Mouse (Mus musculus) brain, embryonic 14.5 days (tissue): ENCODE results near the gene Sbpl.

Source experiments
- CTCF ChIP-seq: fragments of 200-500 bp; IDR thresholded peaks from 2 replicates; pipeline ENCODE4 v1.5.1; 2012; ENCODE audit warnings: inconsistent platforms, mild to moderate bottlenecking, moderate library complexity, borderline replicate concordance; ENCODE audit not compliant: insufficient read depth, insufficient read length; ENCODE audit errors: extremely low read depth
- POLR2A ChIP-seq: fragments of 200-500 bp; IDR thresholded peaks from 2 replicates; pipeline ENCODE4 v1.6.1; 2012; ENCODE audit warnings: mild to moderate bottlenecking, inconsistent platforms, borderline replicate concordance; ENCODE audit not compliant: poor library complexity, insufficient read depth, insufficient read length, severe bottlenecking; ENCODE audit errors: extremely low read depth

DNA sequence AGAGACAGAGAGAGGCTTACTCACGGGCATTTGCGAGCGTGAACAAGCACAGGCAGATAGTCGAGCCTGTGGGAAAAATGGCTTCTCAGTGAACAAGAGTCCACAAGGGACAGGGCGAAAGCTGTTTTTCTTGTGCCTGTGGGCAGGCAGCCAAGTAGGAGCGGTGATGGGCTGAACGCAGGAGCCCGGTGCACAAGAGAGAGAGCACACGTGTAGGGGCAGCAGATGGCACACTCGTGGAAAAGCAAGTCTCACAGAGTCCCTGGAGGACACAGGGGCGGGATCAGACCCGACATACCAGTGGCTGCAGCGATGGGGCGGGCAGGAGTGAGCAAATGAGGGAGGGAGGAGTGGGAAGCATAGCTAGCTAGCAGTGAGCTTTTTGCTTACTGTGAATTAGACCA, 30.0 kb downstream of the Sbpl start:
- TF ChIP-seq CTCF, result no peak
- 0 out of 2 replicates have a peak, but pooled peaks have one; percentile 9 for TF ChIP-seq POLR2A
